Mouse (Mus musculus) hindbrain, embryonic 11.5 days (tissue): ENCODE data around the gene C8a. TPM values are rescaled to one million over a fixed set of nuclear protein-coding genes. Genes with fewer than 3 reads are reported as not detected.

Experiments
- ATAC-seq: fragments of 200-750 bp; cut with Nextera tagmentation; 2 replicates; pipeline ENCODE4 v1.8.0; 2017; ENCODE audit warnings: mild to moderate bottlenecking, moderate TSS enrichment, moderate library complexity; ENCODE audit not compliant: low FRiP score
- DNase-seq: peaks from one replicate; pipeline ENCODE4 v3.0.0-alpha.2; 2015; ENCODE audit warnings: low spot score
- H3K27ac ChIP-seq: fragments of 300-500 bp; sonication (generic); 2 replicates; pipeline ENCODE4 v1.5.1; 2014; ENCODE audit warnings: mild to moderate bottlenecking, low read depth, low read length
- H3K27me3 ChIP-seq: fragments of 300-500 bp; sonication (generic); 2 replicates; pipeline ENCODE4 v1.6.1; 2014; ENCODE audit warnings: mild to moderate bottlenecking, low read length, moderate library complexity, mixed read lengths; ENCODE audit not compliant: control insufficient read depth, insufficient read depth
- H3K36me3 ChIP-seq: fragments of 300-500 bp; sonication (generic); 2 replicates; pipeline ENCODE4 v1.6.1; 2014; ENCODE audit warnings: mild to moderate bottlenecking, low read length, moderate library complexity, mixed read lengths; ENCODE audit not compliant: control insufficient read depth, insufficient read depth
- H3K4me1 ChIP-seq: fragments of 300-500 bp; sonication (generic); replicated peaks from 2 replicates; pipeline ENCODE4 v1.6.1; 2014; ENCODE audit warnings: low read length, mixed read lengths; ENCODE audit not compliant: control insufficient read depth, insufficient read depth
- H3K4me2 ChIP-seq: fragments of 300-500 bp; sonication (generic); replicated peaks from 2 replicates; pipeline ENCODE4 v1.6.1; 2014; ENCODE audit warnings: mild to moderate bottlenecking, low read depth, low read length
- H3K4me3 ChIP-seq: fragments of 300-500 bp; sonication (generic); 2 replicates; pipeline ENCODE4 v1.5.1; 2014; ENCODE audit warnings: low read depth, low read length
- H3K9ac ChIP-seq: fragments of 300-500 bp; sonication (generic); 2 replicates; pipeline ENCODE4 v1.6.1; 2014; ENCODE audit warnings: low read depth, low read length
- H3K9me3 ChIP-seq: fragments of 300-500 bp; sonication (generic); 2 replicates; pipeline ENCODE4 v1.6.1; 2016; ENCODE audit warnings: low read length; ENCODE audit not compliant: control insufficient read depth
- WGBS: fragments of 180-500 bp; shearing (Covaris S2); extraction: QIAGEN DNeasy Blood & Tissue Kit; methylation state at CpG from one replicate; pipeline ENCODE4 v1.1.7; 2014; 5-methylcytosine and 5-hydroxymethylcytosine counted together
- polyA plus RNA-seq: library from polyadenylated mRNA; unstranded; fragments of >200 nt; fragmentation: Nextera tagmentation; extraction: Ambion mirVana; gene quantifications from 2 replicates; pipeline ENCODE4 v1.2.1, GENCODE M21; 2014

C8a gene
- polyA plus RNA-seq, 1 experiment from 2014 or later = not detected

DNA sequence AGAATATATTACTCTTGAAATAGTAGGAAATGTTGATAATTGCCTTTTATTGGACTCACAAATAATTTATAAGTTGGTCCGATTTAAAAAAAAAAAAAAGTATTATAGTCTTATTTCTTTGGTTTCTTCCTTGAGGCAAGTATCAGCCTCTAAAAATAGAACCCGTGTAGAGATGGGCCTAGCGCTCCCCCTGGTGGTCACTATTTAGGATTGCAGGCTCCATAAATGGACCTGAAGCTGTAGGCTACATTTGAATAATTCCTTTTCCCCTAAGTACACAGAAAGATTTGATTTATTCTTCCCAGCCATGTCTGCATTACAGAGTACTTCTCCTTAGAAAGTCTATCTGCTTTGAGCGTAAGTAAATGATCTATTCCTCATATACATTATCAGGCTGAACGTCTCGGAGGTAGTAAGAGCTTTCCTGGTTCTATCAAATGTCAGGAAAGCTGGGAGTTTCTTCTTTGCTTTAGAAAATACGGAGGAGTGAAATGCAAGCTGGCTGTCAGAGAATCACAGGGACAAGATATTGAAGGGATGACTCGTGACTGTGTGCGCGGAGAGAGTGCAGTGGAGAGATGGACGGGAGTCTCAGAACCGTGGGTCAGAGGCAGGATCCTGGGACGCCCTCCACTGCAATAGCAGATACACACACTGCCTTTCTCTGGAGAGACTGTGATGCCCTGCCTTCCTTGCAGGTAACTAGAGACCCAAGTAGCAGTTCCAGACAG, 18.0 kb upstream of the C8a start:
- Histone ChIP-seq H3K27me3 (no peaks in the 10 kb centered on the region), H3K4me1 (no peaks in the 10 kb centered on the region), H3K36me3 (no peaks in the 10 kb centered on the region), H3K27ac (no peak overlapping the region), H3K4me3 (no peak overlapping the region), H3K4me2 (no peak overlapping the region), H3K9ac (no peak overlapping the region), H3K9me3 (no peaks in the 10 kb centered on the region)
- 61% methylated on average over 13 of the region's 13 CpGs for WGBS
- peak; percentile 81 for DNase-seq
- ATAC-seq = no peak

DNA sequence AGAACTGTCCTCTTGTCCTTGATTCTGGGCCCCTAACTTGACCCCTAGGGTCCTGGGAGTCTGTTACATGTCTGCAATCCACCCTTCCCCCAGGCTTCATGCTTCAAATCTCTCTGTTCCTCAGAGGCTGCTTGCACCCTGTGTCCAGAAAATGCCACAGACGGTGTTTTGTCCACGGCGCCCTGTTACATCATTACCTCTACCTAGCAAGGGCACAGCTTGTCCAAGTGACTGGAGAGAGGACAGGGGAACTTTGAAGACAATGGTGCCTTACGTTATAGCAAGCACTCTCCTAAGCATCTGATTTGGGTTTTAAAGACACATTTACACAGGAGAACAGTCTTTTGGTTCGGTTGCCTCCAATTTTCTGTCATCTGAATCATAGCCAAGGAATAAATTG, 17.4 kb upstream of the C8a start:
- Histone ChIP-seq H3K36me3 (no peaks in the 10 kb centered on the region), H3K9ac (no peak overlapping the region), H3K4me2 (no peak overlapping the region), H3K4me3 (no peak overlapping the region), H3K27ac (no peak overlapping the region), H3K4me1 (no peaks in the 10 kb centered on the region), H3K27me3 (no peaks in the 10 kb centered on the region), H3K9me3 (no peaks in the 10 kb centered on the region)
- WGBS = 84% methylated on average over 5 of the region's 5 CpGs
- DNase-seq (no peak), ATAC-seq (no peak)

DNA sequence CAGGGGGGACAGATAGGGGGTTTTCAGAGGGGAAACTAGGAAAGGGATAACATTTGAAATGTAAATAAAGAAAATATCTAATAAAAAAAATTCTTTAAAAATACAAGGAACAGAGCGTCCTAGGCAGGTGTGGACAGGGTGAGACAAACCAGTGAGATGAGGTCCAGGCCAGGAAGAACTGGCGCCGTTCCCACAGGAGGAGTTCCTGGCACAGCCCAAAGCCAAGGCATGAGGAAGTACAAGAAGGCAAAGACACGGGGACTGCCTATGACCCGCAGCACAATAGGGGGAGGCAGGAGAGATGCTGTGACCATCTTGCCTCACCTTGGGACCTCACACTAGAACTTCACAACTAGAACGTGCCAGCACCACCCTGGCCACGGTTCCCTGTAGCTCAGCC, 15.5 kb upstream of the C8a start:
- peaks cover 2% of the 10 kb centered on the region; the same call in 1 of the 2 replicates for H3K4me1 ChIP-seq
- no peak overlapping the region for H3K4me3 ChIP-seq
- H3K9ac ChIP-seq = no peak overlapping the region
- H3K27me3 ChIP-seq = no peaks in the 10 kb centered on the region
- 91% methylated on average over 7 of the region's 7 CpGs for WGBS
- H3K4me2 ChIP-seq = no peak overlapping the region
- H3K27ac ChIP-seq = no peak overlapping the region
- ATAC-seq = no peak
- no peak for DNase-seq
- H3K9me3 ChIP-seq = no peaks in the 10 kb centered on the region
- H3K36me3 ChIP-seq = no peaks in the 10 kb centered on the region

DNA sequence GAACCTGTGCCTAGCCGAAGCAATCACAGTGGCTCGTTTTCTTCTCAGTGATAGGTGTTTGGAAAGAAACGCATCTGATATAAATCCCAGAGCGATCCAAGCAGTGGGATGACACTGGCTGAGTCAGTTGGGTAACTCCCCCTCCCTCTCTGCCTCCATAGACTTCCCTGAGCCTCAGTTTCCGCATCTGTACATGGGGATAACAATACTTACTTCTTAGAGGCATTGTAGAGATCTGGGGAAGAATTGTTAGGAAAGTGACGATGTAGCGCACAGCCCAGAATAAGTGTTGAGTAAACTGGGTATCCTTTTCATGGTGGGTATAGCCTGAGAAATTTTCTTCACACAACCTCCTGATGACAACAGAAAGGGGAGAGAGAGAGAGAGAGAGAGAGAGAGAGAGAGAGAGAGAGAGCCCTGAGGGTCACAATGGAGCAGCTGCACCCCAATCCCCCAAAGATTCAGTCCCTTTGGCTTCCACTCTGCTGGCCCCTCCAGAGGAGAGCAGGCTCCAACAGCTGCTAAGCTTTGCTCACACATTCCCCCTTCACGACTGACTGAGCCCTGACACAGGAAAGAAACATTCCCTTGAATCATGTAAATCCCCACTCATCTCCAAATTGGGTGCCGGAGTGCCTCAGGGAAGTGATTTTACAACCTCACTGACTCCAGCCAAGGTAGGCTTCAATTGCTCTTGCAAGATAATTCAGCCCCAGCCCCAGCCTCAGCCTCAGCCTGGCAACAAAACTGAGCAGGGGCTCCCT, 12.5 kb upstream of the C8a start:
- H3K27me3 ChIP-seq = no peaks in the 10 kb centered on the region
- WGBS = 82% methylated on average over 9 of the region's 9 CpGs
- ATAC-seq (no peak), DNase-seq (no peak)
- H3K36me3 ChIP-seq = no peaks in the 10 kb centered on the region
- 0 out of 2 replicates have a peak overlapping the region, but pooled peaks have one; percentile 5 for H3K27ac ChIP-seq
- no peak overlapping the region for H3K4me3 ChIP-seq
- H3K9me3 ChIP-seq = no peaks in the 10 kb centered on the region
- H3K9ac ChIP-seq = no peak overlapping the region
- H3K4me2 ChIP-seq = no peak overlapping the region
- H3K4me1 ChIP-seq = peaks cover 2% of the 10 kb centered on the region; the same call in 1 of the 2 replicates

DNA sequence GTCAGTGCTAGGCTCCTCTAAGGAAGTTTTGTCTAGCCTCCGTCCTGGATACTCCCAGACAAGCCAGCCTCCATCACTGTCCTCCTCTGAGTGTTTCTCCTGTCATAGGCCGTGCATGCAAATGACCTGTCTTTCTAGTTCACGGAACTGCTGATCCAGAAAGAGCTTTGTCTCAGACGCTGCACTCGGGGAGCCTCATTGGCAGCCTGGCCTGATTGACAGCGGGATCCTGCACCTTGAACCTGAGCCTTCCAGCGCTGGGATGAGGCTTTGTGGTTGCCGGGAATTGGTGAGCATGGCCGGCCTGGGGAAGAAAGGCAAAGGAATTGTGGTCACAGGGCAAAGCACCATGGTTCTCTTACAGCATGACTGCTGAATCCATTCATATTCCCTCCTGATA, 11.3 kb upstream of the C8a start:
- Histone ChIP-seq H3K4me1 (peaks cover 2% of the 10 kb centered on the region; the same call in 1 of the 2 replicates), H3K4me2 (no peak overlapping the region), H3K27ac (no peak overlapping the region), H3K4me3 (no peak overlapping the region), H3K9me3 (no peaks in the 10 kb centered on the region), H3K27me3 (no peaks in the 10 kb centered on the region), H3K9ac (no peak overlapping the region), H3K36me3 (no peaks in the 10 kb centered on the region)
- 42% methylated on average over 9 of the region's 9 CpGs for WGBS
- ATAC-seq = no peak; the same call in 1 of the 2 replicates
- peak; percentile 37 for DNase-seq

DNA sequence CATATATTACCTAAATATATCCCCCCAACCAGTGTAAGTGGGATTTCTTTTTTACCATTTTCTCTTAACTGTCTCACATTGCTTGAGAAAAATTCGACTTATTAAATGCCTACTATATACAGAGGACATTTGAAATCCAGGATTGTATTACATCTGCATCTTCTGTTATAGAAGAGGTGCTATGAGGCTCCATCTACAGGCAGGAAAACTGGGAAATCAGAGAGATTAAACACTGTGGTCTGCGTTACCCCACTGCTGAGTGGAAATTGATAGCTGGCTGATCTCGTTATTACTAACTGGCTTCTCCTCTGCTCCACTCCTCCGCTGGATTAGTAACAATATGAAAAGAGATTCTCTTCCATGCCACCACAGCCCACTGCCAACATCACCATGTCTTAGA, 366 bp downstream of the C8a start:
- Histone ChIP-seq H3K4me2 (no peak overlapping the region), H3K27me3 (no peaks in the 10 kb centered on the region), H3K4me1 (no peaks in the 10 kb centered on the region), H3K36me3 (no peaks in the 10 kb centered on the region), H3K9ac (no peak overlapping the region), H3K4me3 (no peak overlapping the region), H3K27ac (no peak overlapping the region), H3K9me3 (no peaks in the 10 kb centered on the region)
- DNase-seq (no peak), ATAC-seq (no peak)
- 80% methylated on average over 4 of the region's 4 CpGs for WGBS

DNA sequence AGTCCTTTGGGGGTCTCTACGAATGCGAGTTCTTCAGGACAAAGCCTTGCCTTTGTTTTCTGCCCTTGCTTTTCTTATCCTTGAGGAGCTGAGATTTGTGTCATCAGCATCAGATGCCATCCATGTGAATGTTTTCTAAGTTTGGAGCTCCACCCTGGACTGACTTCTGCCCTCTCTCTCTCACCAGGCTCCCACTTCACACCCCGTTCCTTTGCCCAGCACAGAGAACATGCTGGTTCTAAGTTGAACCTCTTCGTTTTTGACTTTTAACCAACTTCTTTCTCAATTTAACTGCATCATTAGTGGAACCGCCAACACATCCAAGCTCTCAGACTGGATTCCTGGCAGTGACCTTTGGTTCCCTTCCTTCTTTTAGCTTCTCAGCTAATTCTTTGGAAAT, 6.0 kb downstream of the C8a start:
- ATAC-seq = no peak
- 88% methylated on average over 5 of the region's 5 CpGs for WGBS
- H3K4me1 ChIP-seq = no peaks in the 10 kb centered on the region

DNA sequence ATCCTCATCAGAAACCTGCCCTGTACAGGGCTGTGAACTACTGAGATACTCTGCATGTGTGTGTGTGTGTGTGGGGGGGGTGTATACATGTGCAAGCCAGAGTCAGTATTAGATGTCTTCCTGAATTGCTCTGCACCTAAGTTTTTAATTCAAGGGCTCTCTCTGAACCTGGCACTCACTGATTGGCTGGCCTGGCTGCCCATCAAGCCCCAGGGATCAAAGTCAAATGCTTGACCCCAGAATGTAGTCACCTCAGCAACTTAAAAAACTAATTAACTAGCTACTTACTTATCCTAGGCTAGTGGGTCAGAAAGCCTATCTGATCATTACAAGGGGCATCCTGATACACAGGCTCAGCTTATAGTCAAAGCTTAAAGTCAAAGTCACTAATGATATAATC, 6.6 kb downstream of the C8a start:
- H3K27me3 ChIP-seq = no peaks in the 10 kb centered on the region

More for the DNA sequence above, 6.0 kb downstream of the C8a start:
- no peaks in the 10 kb centered on the region for H3K9me3 ChIP-seq
- H3K36me3 ChIP-seq = no peaks in the 10 kb centered on the region
- H3K27me3 ChIP-seq = no peaks in the 10 kb centered on the region
- H3K4me2 ChIP-seq = no peak overlapping the region
- no peak for DNase-seq
- no peak overlapping the region for H3K4me3 ChIP-seq
- no peak overlapping the region for H3K27ac ChIP-seq
- H3K9ac ChIP-seq = no peak overlapping the region

DNA sequence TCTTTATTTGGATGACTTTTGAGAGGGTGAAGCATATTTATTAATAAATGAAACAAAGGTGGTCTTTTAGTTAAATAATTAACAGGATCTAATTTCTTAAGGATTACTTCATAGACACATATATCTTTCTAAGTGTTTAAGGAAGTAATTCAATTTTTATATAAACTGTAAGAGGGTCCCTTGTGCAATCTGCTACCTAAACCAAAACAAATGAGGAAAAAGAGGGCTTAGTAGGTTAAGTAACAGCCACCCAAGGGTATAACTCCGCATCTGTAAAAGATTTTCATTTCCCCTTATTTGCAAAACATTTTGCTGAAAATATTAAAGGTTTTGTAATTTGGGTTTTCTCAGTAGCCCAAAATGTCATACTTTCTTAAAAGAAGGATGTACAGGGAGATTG, 11.8 kb downstream of the C8a start:
- no peak overlapping the region for H3K4me3 ChIP-seq
- no peaks in the 10 kb centered on the region for H3K27me3 ChIP-seq
- WGBS = 93% methylated on average over 1 of the region's 1 CpGs
- H3K36me3 ChIP-seq = no peaks in the 10 kb centered on the region
- no peaks in the 10 kb centered on the region for H3K9me3 ChIP-seq
- DNase-seq (no peak), ATAC-seq (no peak)
- H3K4me1 ChIP-seq = no peaks in the 10 kb centered on the region
- H3K9ac ChIP-seq = no peak overlapping the region
- H3K4me2 ChIP-seq = no peak overlapping the region
- H3K27ac ChIP-seq = no peak overlapping the region

More for the DNA sequence above, 6.6 kb downstream of the C8a start:
- H3K27ac ChIP-seq = no peak overlapping the region
- H3K4me2 ChIP-seq = no peak overlapping the region
- H3K4me1 ChIP-seq = no peaks in the 10 kb centered on the region
- H3K4me3 ChIP-seq = no peak overlapping the region
- H3K9me3 ChIP-seq = no peaks in the 10 kb centered on the region
- no peak overlapping the region for H3K9ac ChIP-seq
- H3K36me3 ChIP-seq = no peaks in the 10 kb centered on the region
- DNase-seq = no peak
- ATAC-seq = no peak
